Mouse (Mus musculus) small intestine, adult 2 months (tissue): ENCODE data around the gene Ust.

Experiments used
- CTCF ChIP-seq: fragments of 200-500 bp; IDR thresholded peaks from 2 replicates; pipeline ENCODE4 v1.5.1; 2012; ENCODE audit warnings: low read depth, mild to moderate bottlenecking, control low read depth, inconsistent platforms, low read length, moderate library complexity, mixed read lengths; ENCODE audit not compliant: insufficient replicate concordance, insufficient read length; ENCODE audit errors: extremely low read depth
- POLR2A ChIP-seq: fragments of 200-500 bp; IDR thresholded peaks from 2 replicates; pipeline ENCODE4 v1.6.1; 2012; ENCODE audit warnings: low read depth, mild to moderate bottlenecking, control low read depth, inconsistent platforms, low read length, moderate library complexity

DNA sequence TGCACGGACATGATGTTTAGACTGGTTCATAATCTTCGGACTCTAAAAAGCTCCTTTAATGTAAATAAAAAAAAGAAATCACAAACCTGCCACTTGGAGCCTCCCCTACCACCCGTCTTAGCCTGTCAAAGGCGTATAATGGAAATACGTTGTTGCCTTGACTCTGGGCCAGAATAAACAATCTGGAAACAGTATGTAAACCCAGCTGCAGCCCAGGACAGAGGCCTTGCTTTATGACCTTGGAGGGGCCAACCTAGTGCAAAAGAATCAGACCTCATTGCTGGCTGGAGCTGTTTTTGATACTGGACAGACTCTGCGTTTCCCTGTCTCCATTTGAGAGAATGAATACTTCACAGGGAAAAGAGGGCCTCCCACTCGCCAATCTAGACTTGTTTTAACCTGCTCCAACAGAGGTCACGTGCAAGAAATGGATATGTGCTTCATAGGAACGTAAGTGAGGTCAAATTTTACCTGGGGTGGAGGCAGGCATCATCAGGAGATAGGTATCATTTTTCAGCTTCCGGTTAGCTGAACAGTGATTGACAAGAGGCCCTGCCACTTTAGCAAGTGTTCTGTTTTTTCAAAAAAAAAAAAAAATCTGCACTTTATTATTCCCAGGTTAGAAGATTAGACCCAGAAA lies 305.2 kb downstream of the Ust start:
- no peak for TF ChIP-seq POLR2A
- TF ChIP-seq CTCF, result no peak
